Mouse (Mus musculus): ENCODE measurements around the gene Dennd1b.

DNA sequence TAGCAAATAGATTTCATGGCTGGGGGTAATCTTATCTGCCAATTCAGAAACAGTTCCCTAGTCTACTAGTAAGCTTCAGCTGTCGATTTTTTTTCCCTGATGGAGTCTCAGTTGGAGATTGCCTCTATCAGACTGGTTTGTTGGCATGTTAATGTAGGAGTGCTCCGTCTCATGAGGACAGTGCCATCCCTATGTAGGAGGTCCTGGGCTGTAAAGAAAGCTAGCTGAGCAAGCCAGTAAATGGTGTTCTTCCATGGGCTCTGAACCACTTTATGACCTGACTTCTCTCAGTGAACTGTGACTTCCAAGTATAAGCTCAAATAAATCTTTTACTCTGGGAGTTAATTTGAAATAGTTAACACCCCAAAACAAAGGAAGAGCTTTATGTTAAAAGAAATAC, 107.8 kb downstream of the Dennd1b start:
- no peak for TF ChIP-seq CTCF (IDR thresholded peaks at IDR 0.05; ENCODE audit: low read depth)
- no peak for TF ChIP-seq EP300 (optimal IDR thresholded peaks at IDR 0.05)
